In the genomic region with DNA sequence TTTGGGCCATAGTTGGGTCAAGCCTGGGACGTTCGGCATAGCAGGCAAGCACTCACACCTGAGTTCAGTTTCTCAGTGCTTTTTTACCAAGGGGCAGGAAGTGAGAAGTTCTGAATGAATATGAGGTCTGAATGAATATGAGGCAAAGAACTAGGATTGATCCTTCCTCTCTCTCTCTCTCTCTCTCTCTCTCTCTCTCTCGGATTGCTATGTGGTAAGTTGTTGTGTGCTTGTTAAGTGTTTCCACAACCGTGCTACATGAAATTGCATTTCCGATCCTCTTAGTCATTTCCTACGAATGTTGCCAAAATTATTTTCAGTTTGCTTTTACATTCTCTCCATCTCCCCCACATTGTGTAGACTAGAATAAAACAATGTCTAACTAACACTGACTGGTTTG, we compare ENCODE assay signal across 21 mouse cellular contexts.
DNase-seq lines count a peak whose midpoint lies in the region; ATAC-seq and TF ChIP-seq lines count a peak whose summit lies in the region.
"Had no signal": no experiment of that assay in that cellular context is flagged by ENCODE, and none has a peak within 500 bp of the region (broad histone marks: within the 10 kb centered on the region; RNA-seq: fewer than 3 reads in every experiment).

No protein-coding gene starts in this region.

- peaks cover 27% of the 10 kb centered on the region for H3K4me1 ChIP-seq in spleen, adult 2 months (ENCODE audit: control insufficient read depth, insufficient read depth, insufficient read length)
- H3K4me1 ChIP-seq in CH12.LX (ENCODE audit: control insufficient read depth in 1 of 2, insufficient read depth in 2 of 2), result peaks cover 5 to 25% of the 10 kb centered on the region in 2 experiments; a peak in 3 of 4 replicates
- peaks cover 3% of the 10 kb centered on the region; the same call in 1 of the 2 replicates for H3K4me1 ChIP-seq in forebrain, embryonic 12.5 days
- H3K4me1 ChIP-seq: liver, embryonic 13.5 days; midbrain, embryonic 15.5 days had no signal

- TF ChIP-seq EP300 in CH12.LX (IDR thresholded peaks at IDR 0.05; ENCODE audit: low read length), result no peak; the same call in none of the 2 replicates

- H3K4me3 ChIP-seq in spleen, adult 2 months (ENCODE audit: extremely low read depth, insufficient read depth, insufficient read length), result no peak overlapping the region
- peak overlapping the region in 1 of 3 experiments; percentile 18 for H3K4me3 ChIP-seq in CH12.LX (replicated peaks in 1 of 3; ENCODE audit: low read depth in 2 of 3, low read length in 2 of 3, poor library complexity in 1 of 3)
- no peak overlapping the region for H3K4me3 ChIP-seq in forebrain, embryonic 12.5 days (replicated peaks)
- H3K4me3 ChIP-seq: embryonic facial prominence, embryonic 15.5 days; hindbrain, embryonic 15.5 days; liver, embryonic 13.5 days; midbrain, embryonic 15.5 days; neural tube, embryonic 15.5 days; stomach, embryonic 15.5 days had no signal

- dilution Hi-C loops in CH12.LX (cut with MboI; ENCODE audit: extremely low pct_ligation_motif_present, extremely low pct_unique_long_range_greater_than_20kb, low sequenced_read_pairs), result no loop called here

- DNase-seq in spleen, adult 2 months (ENCODE audit: low read depth in 1 of 2, low spot score in 2 of 2), result no peak
- no peak for DNase-seq in spleen, adult 12 weeks (ENCODE audit: low spot score)
- peak; percentile 20 for DNase-seq in CH12.LX (ENCODE audit: extremely low read depth)
- DNase-seq in induced T-regulatory cell, adult 2 months (ENCODE audit: low read depth), result peak; percentile 67
- DNase-seq in splenic B cell, adult 2 months (ENCODE audit: low read depth, low spot score), result peak; percentile 20
- no peak for DNase-seq in right cerebral cortex, adult 2 months (ENCODE audit: low spot score in 2 of 2)
- DNase-seq: cerebellum, adult 9-10 months; forebrain, postnatal 0 days; gastrocnemius, postnatal 36 days; kidney, adult 9 months; layer of hippocampus, adult 9-11 months; liver, embryonic 13.5 days; lung, adult 2 months had no signal

- H3K27me3 ChIP-seq in spleen, adult 2 months (ENCODE audit: control insufficient read depth, insufficient read depth, low read length), result no peaks in the 10 kb centered on the region
- no peaks in the 10 kb centered on the region for H3K27me3 ChIP-seq in CH12.LX (replicated peaks)
- H3K27me3 ChIP-seq in splenic B cell, adult 2 months (ENCODE audit: control insufficient read depth, insufficient read depth, low read length, poor library complexity, severe bottlenecking), result no peaks in the 10 kb centered on the region
- H3K27me3 ChIP-seq in forebrain, embryonic 12.5 days, result no peaks in the 10 kb centered on the region
- H3K27me3 ChIP-seq: embryonic facial prominence, embryonic 15.5 days; hindbrain, embryonic 15.5 days; liver, embryonic 13.5 days; midbrain, embryonic 15.5 days; neural tube, embryonic 15.5 days; stomach, embryonic 15.5 days had no signal

- H3K79me2 ChIP-seq in CH12.LX (replicated peaks; ENCODE audit: control insufficient read depth, extremely low read depth, insufficient read depth, poor library complexity, severe bottlenecking), result no peaks in the 10 kb centered on the region

- TF ChIP-seq CTCF in spleen, adult 2 months (IDR thresholded peaks at IDR 0.05; ENCODE audit: extremely low read depth, insufficient read depth, insufficient read length, insufficient replicate concordance), result no peak
- TF ChIP-seq CTCF in CH12.LX (conservative IDR thresholded peaks at IDR 0.05 in 1 of 2, IDR thresholded peaks at IDR 0.05 in 1 of 2; ENCODE audit: low read depth in 2 of 2, low read length in 2 of 2), result no peak

- H3K9me3 ChIP-seq in CH12.LX (replicated peaks; ENCODE audit: low read length), result no peaks in the 10 kb centered on the region
- H3K9me3 ChIP-seq in forebrain, embryonic 12.5 days, result no peaks in the 10 kb centered on the region
- H3K9me3 ChIP-seq: embryonic facial prominence, embryonic 15.5 days; hindbrain, embryonic 15.5 days; liver, embryonic 13.5 days; midbrain, embryonic 15.5 days; neural tube, embryonic 15.5 days; stomach, embryonic 15.5 days had no signal

- no peak for ATAC-seq in forebrain, embryonic 12.5 days (ENCODE audit: low FRiP score)
- no peak for ATAC-seq in monocyte, adult 5-6 weeks (replicated peaks; ENCODE audit: insufficient number of reproducible peaks, low FRiP score, low TSS enrichment, poor library complexity, severe bottlenecking)
- ATAC-seq: intestine, embryonic 16.5 days had no signal

- no peak for TF ChIP-seq POLR2A in spleen, adult 2 months (IDR thresholded peaks at IDR 0.05; ENCODE audit: low read depth, low read length)
- TF ChIP-seq POLR2A in CH12.LX (IDR thresholded peaks at IDR 0.05; ENCODE audit: low read depth, low read length), result no peak

- TF ChIP-seq RAD21 in CH12.LX (IDR thresholded peaks at IDR 0.05; ENCODE audit: low read depth, low read length), result no peak

- H3K36me3 ChIP-seq in spleen, adult 2 months (ENCODE audit: control insufficient read depth, insufficient read depth, low read length), result no peaks in the 10 kb centered on the region
- no peaks in the 10 kb centered on the region for H3K36me3 ChIP-seq in CH12.LX (replicated peaks in 1 of 2; ENCODE audit: control insufficient read depth in 1 of 2, insufficient read depth in 1 of 2, low read length in 1 of 2)
- no peaks in the 10 kb centered on the region for H3K36me3 ChIP-seq in splenic B cell, adult 2 months (ENCODE audit: control insufficient read depth, insufficient read depth, low read length, poor library complexity, severe bottlenecking)
- no peaks in the 10 kb centered on the region for H3K36me3 ChIP-seq in forebrain, embryonic 12.5 days (replicated peaks)
- H3K36me3 ChIP-seq: embryonic facial prominence, embryonic 15.5 days; hindbrain, embryonic 15.5 days; liver, embryonic 13.5 days; midbrain, embryonic 15.5 days; neural tube, embryonic 15.5 days; stomach, embryonic 15.5 days had no signal

- no peak overlapping the region for H3K9ac ChIP-seq in CH12.LX (ENCODE audit: insufficient read depth, low read depth)
- H3K9ac ChIP-seq in forebrain, embryonic 12.5 days, result no peak overlapping the region
- H3K9ac ChIP-seq: embryonic facial prominence, embryonic 15.5 days; forebrain, postnatal 0 days; hindbrain, embryonic 15.5 days; liver, embryonic 13.5 days; midbrain, embryonic 15.5 days; neural tube, embryonic 15.5 days; stomach, embryonic 15.5 days had no signal

- in situ Hi-C loops in CH12.LX (cut with MboI; ENCODE audit: low pct_ligation_motif_present, low pct_unique_long_range_greater_than_20kb, low sequenced_read_pairs), result loop anchor here (25.0 kb wide), 1 partner anchor 352 kb away; no protein-coding TSS in a partner anchor

- 0 out of 2 replicates have a peak overlapping the region, but pooled peaks have one; percentile 23 for H3K27ac ChIP-seq in spleen, adult 2 months (ENCODE audit: insufficient read depth, low read length)
- no peak overlapping the region for H3K27ac ChIP-seq in CH12.LX (ENCODE audit: insufficient read depth, low read depth)
- no peak overlapping the region for H3K27ac ChIP-seq in forebrain, embryonic 12.5 days
- H3K27ac ChIP-seq: embryonic facial prominence, embryonic 15.5 days; hindbrain, embryonic 15.5 days; liver, embryonic 13.5 days; midbrain, embryonic 15.5 days; neural tube, embryonic 15.5 days; stomach, embryonic 15.5 days had no signal

- WGBS in spleen, adult 2 months, result 32% methylated on average over 6 of the region's 6 CpGs
- WGBS in forebrain, embryonic 12.5 days, result 91% methylated on average over 6 of the region's 6 CpGs

- peak overlapping the region; percentile 89 for H3K4me2 ChIP-seq in CH12.LX (ENCODE audit: insufficient read depth, low read depth, poor library complexity, severe bottlenecking)
- no peak overlapping the region for H3K4me2 ChIP-seq in forebrain, embryonic 12.5 days
- H3K4me2 ChIP-seq: embryonic facial prominence, embryonic 15.5 days; hindbrain, embryonic 15.5 days; liver, embryonic 13.5 days; midbrain, embryonic 15.5 days; neural tube, embryonic 15.5 days; stomach, embryonic 15.5 days had no signal

TF ChIP-seq in CH12.LX, 34 proteins besides CTCF, POLR2A, EP300 and RAD21:
- peak; percentile 32; the same call in 1 of the 2 replicates for TF ChIP-seq IRF4 (IDR thresholded peaks at IDR 0.05; ENCODE audit: low read depth, low read length)
- no peak for TF ChIP-seq CHD1 (IDR thresholded peaks at IDR 0.05; ENCODE audit: low read depth, low read length)
- no peak for TF ChIP-seq CHD2 (IDR thresholded peaks at IDR 0.05; ENCODE audit: low read length)
- TF ChIP-seq ETS1 (conservative IDR thresholded peaks at IDR 0.05; ENCODE audit: low read depth, low read length), result peak; percentile 2; the same call in 1 of the 2 replicates
- TF ChIP-seq POLR2AphosphoS2 (IDR thresholded peaks at IDR 0.05; ENCODE audit: low read depth, low read length), result no peak
- no peak for TF ChIP-seq HCFC1 (IDR thresholded peaks at IDR 0.05; ENCODE audit: low read depth, low read length)

Comparison
In these comparisons a context has a peak if more than half of its experiments do, and no peak if none do; other contexts are left out.
1. DNase-seq: peak in CH12.LX (single experiment), induced T-regulatory cell, adult 2 months (single experiment) and splenic B cell, adult 2 months (single experiment); none in spleen, adult 2 months (0 of 2), spleen, adult 12 weeks (single experiment) and right cerebral cortex, adult 2 months (0 of 2).